Mouse (Mus musculus) erythroblast, embryonic 14.5 days (primary cell): ENCODE data around the gene Cux1.

Experiments used
- GATA1 ChIP-seq: IDR thresholded peaks from 2 replicates; pipeline ENCODE4 v1.6.1; 2012; ENCODE audit warnings: low read length, inconsistent platforms, mixed read lengths
- TAL1 ChIP-seq: IDR thresholded peaks from 3 replicates; pipeline ENCODE4 v1.6.1; 2012; ENCODE audit warnings: low read length, inconsistent platforms, mixed read lengths

GRCm38 (mm10) chr5:136246452-136246838 is 320.8 kb downstream of the Cux1 start, which contains the start of gene Sh2b2:
- no peak for TF ChIP-seq TAL1
- TF ChIP-seq GATA1: no peak
